Mouse (Mus musculus) liver, adult 2 months (tissue): Measurements from ENCODE around the gene Smc3. TPM values are rescaled to one million over a fixed set of nuclear protein-coding genes. Genes with fewer than 3 reads are reported as not detected.
"Not testable (repeated sequence)": the region's sequence is repeated elsewhere in the genome, so short reads cannot be mapped to it uniquely, and the experiment has no call there.

Experiments
- DNase-seq: peaks from one replicate; pipeline ENCODE4 v3.0.0-alpha.2; 2011; ENCODE audit warnings: low read depth, low spot score; ENCODE audit errors: extremely low read depth
- H3K27ac ChIP-seq: fragments of 200-500 bp; replicated peaks from 2 replicates; pipeline ENCODE4 v1.5.1; 2012; ENCODE audit warnings: low read depth, mild to moderate bottlenecking, control low read depth, inconsistent platforms, low read length; ENCODE audit not compliant: insufficient read depth
- H3K27me3 ChIP-seq: fragments of 200-500 bp; 2 replicates; pipeline ENCODE4 v1.6.1; 2012; ENCODE audit warnings: mild to moderate bottlenecking, moderate library complexity, low read length, inconsistent platforms; ENCODE audit not compliant: control insufficient read depth, insufficient read depth
- H3K36me3 ChIP-seq: fragments of 200-500 bp; 2 replicates; pipeline ENCODE4 v1.6.1; 2012; ENCODE audit warnings: low read length, inconsistent platforms; ENCODE audit not compliant: control insufficient read depth, insufficient read depth
- H3K4me1 ChIP-seq: fragments of 200-500 bp; 2 replicates; pipeline ENCODE4 v1.6.1; 2011; ENCODE audit warnings: low read length; ENCODE audit not compliant: control insufficient read depth, insufficient read depth
- H3K4me3 ChIP-seq: fragments of 200-500 bp; 2 replicates; pipeline ENCODE4 v1.5.1; 2011; ENCODE audit warnings: low read depth, mild to moderate bottlenecking, control low read depth, low read length, moderate library complexity; ENCODE audit not compliant: insufficient read depth
- H3K79me2 ChIP-seq: fragments of 200-500 bp; 2 replicates; pipeline ENCODE4 v1.6.1; 2012; ENCODE audit warnings: inconsistent platforms, mild to moderate bottlenecking, low read length, moderate library complexity; ENCODE audit not compliant: control insufficient read depth, insufficient read depth
- H3K9ac ChIP-seq: fragments of 200-500 bp; 2 replicates; pipeline ENCODE4 v1.6.1; 2012; ENCODE audit warnings: low read depth, mild to moderate bottlenecking, control low read depth, inconsistent platforms, low read length
- CTCF ChIP-seq: fragments of 200-500 bp; IDR thresholded peaks from 2 replicates; pipeline ENCODE4 v1.5.1; 2011; ENCODE audit warnings: low read depth, low read length, control low read depth
- POLR2A ChIP-seq: fragments of 200-500 bp; IDR thresholded peaks from 2 replicates; pipeline ENCODE4 v1.6.1; 2011; ENCODE audit warnings: low read length, control low read depth; ENCODE audit not compliant: insufficient read depth; ENCODE audit errors: extremely low read depth
- WGBS: fragments of 180-500 bp; shearing (Covaris S2); methylation state at CpG from one replicate; pipeline ENCODE4 v1.1.7; 2018; 5-methylcytosine and 5-hydroxymethylcytosine counted together
- polyA plus RNA-seq: library from polyadenylated mRNA; depleted of rRNA; stranded (reverse); fragments of >200 nt; gene quantifications from 2 replicates; pipeline ENCODE4 v1.2.3, GENCODE M21; 2012
- total RNA-seq: library from RNA; depleted of rRNA; stranded (reverse); fragments of >200 nt; gene quantifications from 2 replicates; pipeline ENCODE4 v1.2.3, GENCODE M21; 2014

The Smc3 gene
- total and polyA plus RNA-seq, 2 experiments = 1.8 to 12.0 TPM

GRCm38 (mm10) chr19:53650921-53651320 is 50.7 kb downstream of the Smc3 start:
- no peak for DNase-seq
- Histone ChIP-seq H3K27ac (no peak overlapping the region), H3K4me3 (no peak overlapping the region), H3K9ac (no peak overlapping the region), H3K4me1 (peaks cover 3% of the 10 kb centered on the region; the same call in 1 of the 2 replicates), H3K27me3 (no peaks in the 10 kb centered on the region), H3K36me3 (peaks cover 4% of the 10 kb centered on the region; the same call in 1 of the 2 replicates), H3K79me2 (no peaks in the 10 kb centered on the region)
- 65% methylated on average over 7 of the region's 7 CpGs for WGBS
- TF ChIP-seq POLR2A (no peak), CTCF (no peak)

DNA sequence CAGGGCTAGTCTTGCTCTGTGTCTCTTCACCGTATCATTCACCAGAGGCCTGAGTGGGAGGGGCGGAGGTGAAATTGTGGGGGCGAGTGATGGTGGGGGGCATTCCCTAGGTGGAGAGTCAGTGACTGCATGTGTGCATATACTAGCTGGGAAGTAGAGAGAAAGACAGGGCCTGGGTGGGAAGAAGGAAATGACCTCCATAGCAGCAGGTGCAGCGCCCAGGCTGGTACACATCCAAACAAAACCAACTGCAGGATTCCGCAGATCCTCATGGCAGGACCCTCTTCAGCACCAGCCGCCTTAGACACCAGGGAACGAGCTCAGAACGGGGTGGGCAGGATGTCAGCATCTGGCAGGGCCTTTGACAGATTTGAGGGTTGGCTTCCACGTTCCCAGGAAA is 52.1 kb downstream of the Smc3 start:
- no peak overlapping the region for H3K4me3 ChIP-seq
- WGBS = 81% methylated on average over 9 of the region's 9 CpGs
- H3K79me2 ChIP-seq = no peaks in the 10 kb centered on the region
- H3K27ac ChIP-seq = no peak overlapping the region
- no peaks in the 10 kb centered on the region for H3K27me3 ChIP-seq
- TF ChIP-seq CTCF (no peak), POLR2A (no peak)
- H3K4me1 ChIP-seq = peaks cover 3% of the 10 kb centered on the region; the same call in 1 of the 2 replicates
- no peaks in the 10 kb centered on the region for H3K36me3 ChIP-seq
- DNase-seq = no peak
- H3K9ac ChIP-seq = no peak overlapping the region

DNA sequence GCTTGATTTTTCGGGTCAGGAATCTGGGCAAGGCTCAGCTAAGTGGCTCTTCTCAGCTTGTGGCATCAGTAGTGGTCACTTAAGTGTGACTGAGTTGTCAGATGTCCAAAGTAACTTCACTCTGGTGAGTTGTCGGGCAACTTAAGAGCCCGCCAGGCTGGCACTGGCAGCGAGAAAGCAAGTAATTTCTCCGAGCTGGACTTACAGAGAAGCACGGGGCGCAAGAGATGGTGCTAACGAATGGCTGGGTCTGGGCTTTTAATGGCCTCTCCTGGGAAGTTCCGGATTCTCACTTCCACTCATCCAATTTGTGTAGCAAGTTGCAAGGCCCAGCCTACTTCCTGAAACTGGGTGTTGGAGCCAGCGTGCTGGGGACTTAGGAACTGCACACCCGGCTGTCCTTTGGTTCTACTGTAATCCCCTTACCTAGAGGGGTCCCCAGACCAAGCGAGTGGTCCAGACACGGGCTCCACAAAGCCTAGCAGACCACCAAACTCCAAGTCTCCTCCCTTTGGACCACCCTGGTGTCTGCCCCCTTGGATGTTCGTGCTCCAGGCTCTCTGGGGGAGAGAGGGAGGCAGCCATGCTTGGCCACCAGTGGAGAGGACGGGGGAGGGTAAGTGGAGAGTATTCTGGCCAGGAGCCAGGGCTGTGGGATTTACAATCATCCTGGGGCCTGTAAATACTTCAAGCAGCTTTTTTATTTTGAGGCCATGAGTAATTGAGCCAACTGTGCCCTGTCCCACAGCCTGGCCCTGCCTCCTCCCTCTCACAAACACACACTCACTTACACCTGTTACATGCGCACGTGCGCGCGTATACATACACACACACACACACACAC is 53.6 kb downstream of the Smc3 start:
- Histone ChIP-seq H3K36me3 (no peaks in the 10 kb centered on the region), H3K27ac (no peak overlapping the region), H3K9ac (no peak overlapping the region), H3K79me2 (no peaks in the 10 kb centered on the region), H3K4me1 (peaks cover 3% of the 10 kb centered on the region; the same call in 1 of the 2 replicates), H3K27me3 (no peaks in the 10 kb centered on the region), H3K4me3 (no peak overlapping the region)
- no peak for DNase-seq
- no peak for TF ChIP-seq POLR2A
- TF ChIP-seq CTCF = no peak
- WGBS = 84% methylated on average over 20 of the region's 20 CpGs

DNA sequence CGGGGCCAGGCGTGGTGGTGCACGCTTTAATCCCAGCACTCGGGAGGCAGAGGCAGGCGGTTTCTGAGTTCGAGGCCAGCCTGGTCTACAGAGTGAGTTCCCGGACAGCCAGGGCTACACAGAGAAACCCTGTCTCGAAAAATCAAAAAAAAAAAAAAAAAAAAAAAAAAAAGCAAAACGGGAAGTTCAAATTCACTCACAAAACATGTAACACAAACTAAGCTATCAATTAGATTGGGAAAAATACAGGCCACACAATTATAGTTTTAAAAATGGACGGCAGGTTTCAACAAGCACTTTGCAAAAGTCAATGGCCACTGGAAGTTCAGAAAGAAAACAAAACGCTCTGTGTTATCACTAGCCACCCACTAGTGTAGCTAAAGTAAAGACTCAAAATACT is 56.2 kb downstream of the Smc3 start:
- not testable (repeated sequence) for H3K27ac ChIP-seq, H3K4me1 ChIP-seq, H3K27me3 ChIP-seq, H3K36me3 ChIP-seq, DNase-seq, H3K9ac ChIP-seq, H3K4me3 ChIP-seq, H3K79me2 ChIP-seq
- WGBS = 83% methylated on average over 11 of the region's 11 CpGs

- Histone ChIP-seq H3K4me1 (no peaks in the 10 kb centered on the region), H3K9ac (no peak overlapping the region), H3K79me2 (no peaks in the 10 kb centered on the region), H3K4me3 (no peak overlapping the region), H3K27ac (no peak overlapping the region), H3K27me3 (no peaks in the 10 kb centered on the region), H3K36me3 (no peaks in the 10 kb centered on the region)
- WGBS = 71% methylated on average over 5 of the region's 5 CpGs
- DNase-seq = no peak
- TF ChIP-seq POLR2A (no peak), CTCF (no peak)
These were observed 57.2 kb downstream of the Smc3 start for GRCm38 (mm10) chr19:53657437-53657836.

- Histone ChIP-seq H3K9ac (no peak overlapping the region), H3K27ac (no peak overlapping the region), H3K4me1 (no peaks in the 10 kb centered on the region), H3K4me3 (no peak overlapping the region), H3K79me2 (no peaks in the 10 kb centered on the region), H3K27me3 (no peaks in the 10 kb centered on the region), H3K36me3 (no peaks in the 10 kb centered on the region)
- DNase-seq = no peak
- TF ChIP-seq POLR2A = no peak
- WGBS = 81% methylated on average over 9 of the region's 9 CpGs
These were observed 60.7 kb downstream of the Smc3 start for GRCm38 (mm10) chr19:53660722-53661420.
